Comparison of ENCODE assay signal across 21 mouse cellular contexts in genomic region chr2:24690356-24690755, GRCm38 (mm10).
A peak's percentile ranks its signal among the peaks of the same experiment; 100 is the strongest.
DNase-seq lines count a peak whose midpoint lies in the region; ATAC-seq and TF ChIP-seq lines count a peak whose summit lies in the region.
"Had no signal": no experiment of that assay in that cellular context is flagged by ENCODE, and none has a peak within 500 bp of the region (broad histone marks: within the 10 kb centered on the region; RNA-seq: fewer than 3 reads in every experiment).

No protein-coding gene starts in this region.

- no peak for TF ChIP-seq POLR2A in thymus, adult 2 months (IDR thresholded peaks at IDR 0.05; ENCODE audit: control insufficient read depth, extremely low read depth, insufficient read depth, low read length, poor library complexity)

- H3K4me3 ChIP-seq in thymus, adult 2 months (ENCODE audit: control insufficient read depth, insufficient read depth, low read length), result no peak overlapping the region
- H3K4me3 ChIP-seq in stomach, postnatal 0 days (ENCODE audit: low read depth, low read length), result no peak overlapping the region
- H3K4me3 ChIP-seq: heart, adult 2 months; hindbrain, embryonic 12.5 days had no signal

- WGBS in thymus, adult 2 months, result 95% methylated on average over 2 of the region's 2 CpGs
- 94% methylated on average over 2 of the region's 2 CpGs for WGBS in stomach, postnatal 0 days

- no peaks in the 10 kb centered on the region for H3K36me3 ChIP-seq in thymus, adult 2 months (ENCODE audit: control insufficient read depth, insufficient read depth, low read length)
- H3K36me3 ChIP-seq in stomach, postnatal 0 days (ENCODE audit: control insufficient read depth, insufficient read depth, low read length), result no peaks in the 10 kb centered on the region

- no peaks in the 10 kb centered on the region for H3K4me1 ChIP-seq in thymus, adult 2 months (replicated peaks; ENCODE audit: control insufficient read depth, insufficient read depth, low read length)
- no peaks in the 10 kb centered on the region for H3K4me1 ChIP-seq in stomach, postnatal 0 days (replicated peaks; ENCODE audit: control insufficient read depth, insufficient read depth)
- H3K4me1 ChIP-seq: hindbrain, embryonic 12.5 days had no signal

- DNase-seq in frontal cortex, postnatal 25 days (ENCODE audit: low spot score in 2 of 2), result peak; percentile 1
- no peak for DNase-seq in frontal cortex, adult 2 months (ENCODE audit: extremely low spot score in 1 of 2, low spot score in 1 of 2)
- DNase-seq in layer of hippocampus, postnatal 10 days (ENCODE audit: low spot score in 2 of 2), result peak; percentile 2 to 5
- no peak for DNase-seq in layer of hippocampus, adult 18-20 months (ENCODE audit: low spot score in 2 of 2)
- peak; percentile 1 for DNase-seq in thymus, postnatal 14 days
- DNase-seq in thymus, adult 2 months, result no peak
- peak; percentile 4 for DNase-seq in stomach, postnatal 0 days (ENCODE audit: low spot score)
- DNase-seq: adrenal gland, adult 2 months; adrenal gland, postnatal 25 days; cerebellum, adult 18-20 months; cerebellum, adult 9-11 months; cerebellum, postnatal 36 days; forebrain, postnatal 0 days; gastrocnemius, postnatal 10 days; heart, adult 2 months; heart, postnatal 10 days; heart, postnatal 4 days had no signal

- no peak overlapping the region for H3K4me2 ChIP-seq in stomach, postnatal 0 days (replicated peaks; ENCODE audit: low read depth)
- H3K4me2 ChIP-seq: hindbrain, embryonic 12.5 days had no signal

- no peak for ATAC-seq in stomach, postnatal 0 days (ENCODE audit: low FRiP score, low TSS enrichment)
- ATAC-seq: forebrain, postnatal 0 days; hindbrain, embryonic 16.5 days; inflammation-experienced regulatory T-cells, adult 6 months had no signal

- no peak for TF ChIP-seq EP300 in stomach, postnatal 0 days (optimal IDR thresholded peaks at IDR 0.05)

- no peaks in the 10 kb centered on the region for H3K27me3 ChIP-seq in thymus, adult 2 months (ENCODE audit: control insufficient read depth, insufficient read depth, low read length)
- no peaks in the 10 kb centered on the region for H3K27me3 ChIP-seq in stomach, postnatal 0 days (ENCODE audit: control insufficient read depth, insufficient read depth, low read length)
- H3K27me3 ChIP-seq: CH12.LX; hindbrain, embryonic 12.5 days had no signal

- no peak overlapping the region for H3K27ac ChIP-seq in thymus, adult 2 months (ENCODE audit: control insufficient read depth, insufficient read depth, low read length)
- no peak overlapping the region for H3K27ac ChIP-seq in stomach, postnatal 0 days (replicated peaks)
- H3K27ac ChIP-seq: heart, adult 2 months; hindbrain, embryonic 12.5 days had no signal

- H3K9me3 ChIP-seq in stomach, postnatal 0 days (ENCODE audit: control insufficient read depth, low read length), result no peaks in the 10 kb centered on the region
- H3K9me3 ChIP-seq: hindbrain, embryonic 12.5 days had no signal

- no peak for TF ChIP-seq CTCF in thymus, adult 2 months (IDR thresholded peaks at IDR 0.05; ENCODE audit: borderline replicate concordance, control insufficient read depth, extremely low read depth, insufficient read depth, low read length, poor library complexity)
- TF ChIP-seq CTCF in stomach, postnatal 0 days (IDR thresholded peaks at IDR 0.05; ENCODE audit: low read depth), result no peak

- H3K9ac ChIP-seq in stomach, postnatal 0 days (ENCODE audit: low read length), result no peak overlapping the region
- H3K9ac ChIP-seq: forebrain, postnatal 0 days; hindbrain, embryonic 12.5 days had no signal

Comparison
In these comparisons a context has a peak if more than half of its experiments do, and no peak if none do; other contexts are left out.
1. DNase-seq: peak in frontal cortex, postnatal 25 days (2 of 2), layer of hippocampus, postnatal 10 days (2 of 2), thymus, postnatal 14 days (single experiment) and stomach, postnatal 0 days (single experiment); none in frontal cortex, adult 2 months (0 of 2), layer of hippocampus, adult 18-20 months (0 of 2) and thymus, adult 2 months (single experiment).